Mouse (Mus musculus): ENCODE results near the gene Aqp11. TPM values are rescaled to one million over a fixed set of nuclear protein-coding genes. Genes with fewer than 3 reads are reported as not detected.
A peak's percentile ranks its signal among the peaks of the same experiment; 100 is the strongest.

Aqp11 gene
- total RNA-seq, 2 experiments from 2014 or later, result 22.4 to 24.4 TPM

DNA sequence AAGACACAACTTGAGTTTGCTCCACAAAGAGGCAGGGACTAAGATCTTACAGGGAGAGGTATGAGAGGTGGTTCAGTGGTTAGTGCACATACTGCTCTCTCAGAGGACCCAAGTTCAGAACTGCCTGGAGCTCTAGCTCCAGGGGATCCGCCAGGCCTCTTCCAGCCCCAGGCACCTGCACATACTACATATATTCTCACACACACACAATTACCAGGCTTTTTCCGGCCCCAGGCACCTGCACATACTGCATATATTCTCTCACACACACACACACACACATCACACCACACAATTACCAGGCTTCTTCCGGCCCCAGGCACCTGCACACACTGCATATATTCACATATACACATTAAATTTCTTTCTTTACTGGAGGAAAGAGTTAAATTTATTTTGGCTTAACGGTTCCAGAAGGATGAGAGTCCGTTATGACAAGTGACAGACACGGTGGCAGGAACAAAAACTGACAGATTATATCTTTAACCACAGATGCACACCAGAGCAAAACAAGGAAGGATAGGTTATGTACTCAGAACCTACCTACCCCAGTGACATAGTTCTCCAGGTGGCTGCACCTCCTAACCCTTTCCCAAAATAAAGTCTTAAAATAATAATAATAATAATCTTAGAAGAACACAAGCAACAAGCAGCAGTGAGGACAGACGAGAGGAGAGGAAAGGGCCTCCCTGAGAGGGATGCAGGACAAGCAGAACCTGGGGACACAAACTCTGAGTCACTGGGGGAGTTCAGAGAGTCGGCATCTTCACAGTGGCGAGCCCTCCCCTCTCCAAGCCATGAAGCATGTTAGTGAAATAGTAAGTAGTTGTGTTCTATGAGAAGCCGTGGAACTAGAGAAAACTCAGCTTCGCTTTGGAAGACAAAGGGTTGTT lies 14.2 kb downstream of the Aqp11 start:
- DNase-seq (ENCODE audit: extremely low spot score in 1 of 2, low spot score in 2 of 2), result no peak
- intact Hi-C loops (cut with DNase I), result no loop called here

DNA sequence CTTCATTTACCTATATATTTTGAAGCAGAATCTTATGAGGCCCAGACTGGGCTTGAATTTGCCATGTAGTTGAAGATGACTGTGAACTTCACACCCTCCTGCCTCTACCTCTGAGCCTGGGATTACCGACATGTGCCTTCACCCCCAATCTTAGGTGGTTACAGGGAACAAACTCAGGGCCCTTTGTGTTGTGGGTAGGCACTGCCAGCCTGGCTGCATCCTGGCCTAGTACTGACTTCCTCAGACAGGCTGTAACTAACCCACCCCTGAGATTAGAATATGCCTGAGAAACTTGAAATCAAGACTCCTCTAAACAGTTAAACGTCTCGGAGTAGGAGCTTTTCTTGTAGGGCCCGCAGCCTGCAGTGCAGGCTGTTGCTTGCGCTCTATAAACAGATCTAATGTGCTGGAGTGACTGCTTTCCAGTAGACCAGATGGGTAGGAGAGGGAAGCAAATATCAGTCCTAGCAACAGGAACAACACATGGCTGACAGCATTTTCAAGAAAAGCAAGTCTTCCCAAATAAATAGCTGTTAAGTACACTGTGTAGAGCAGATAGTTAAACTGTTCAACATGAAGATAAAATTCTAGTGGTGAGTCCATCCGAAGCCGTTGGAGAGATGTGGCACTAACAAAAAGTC lies 15.7 kb downstream of the Aqp11 start:
- DNase-seq (ENCODE audit: extremely low spot score in 1 of 2, low spot score in 2 of 2), result no peak
- intact Hi-C loops (cut with DNase I), result no loop called here

DNA sequence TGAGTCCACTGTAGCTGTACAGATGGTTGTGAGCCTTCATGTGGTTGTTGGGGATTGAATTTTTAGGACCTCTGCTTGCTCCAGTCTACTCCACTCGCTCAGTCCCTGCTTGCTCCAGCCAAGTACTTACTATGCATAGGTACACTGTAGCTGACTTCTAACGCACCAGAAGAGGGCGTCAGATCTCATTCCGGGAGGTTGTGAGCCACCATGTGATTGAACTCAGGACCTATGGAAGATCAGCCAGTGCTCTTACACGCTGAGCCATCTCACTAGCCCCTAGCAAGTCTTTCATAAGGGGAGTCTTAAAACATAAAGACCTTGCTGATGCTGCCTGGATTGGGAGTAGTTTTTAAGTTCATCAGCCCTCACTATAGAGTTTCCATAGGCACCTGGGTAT lies 18.0 kb downstream of the Aqp11 start:
- DNase-seq (ENCODE audit: extremely low spot score in 1 of 2, low spot score in 2 of 2), result no peak
- intact Hi-C loops (cut with DNase I), result no loop called here

DNA sequence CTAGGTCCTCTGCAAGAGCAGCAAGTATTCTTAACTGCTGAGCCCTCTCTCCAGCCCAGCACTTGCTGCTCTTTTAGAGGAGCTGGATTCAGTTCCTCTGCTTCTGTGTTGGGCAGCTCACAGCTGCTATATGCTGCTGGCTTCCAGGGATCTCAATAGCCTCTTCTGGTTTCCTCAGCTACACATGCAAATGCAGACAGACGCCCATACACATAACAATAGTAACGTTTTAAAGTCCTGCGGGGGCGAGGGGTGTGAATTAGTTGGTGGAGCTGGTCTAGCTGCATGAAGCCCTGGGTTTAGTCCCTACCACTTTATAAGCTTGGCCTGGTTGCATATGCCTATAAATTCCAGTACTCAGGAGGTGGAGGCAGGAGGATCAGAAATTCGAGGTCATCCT lies 19.0 kb downstream of the Aqp11 start:
- no peak for DNase-seq (ENCODE audit: extremely low spot score in 1 of 2, low spot score in 2 of 2)

DNA sequence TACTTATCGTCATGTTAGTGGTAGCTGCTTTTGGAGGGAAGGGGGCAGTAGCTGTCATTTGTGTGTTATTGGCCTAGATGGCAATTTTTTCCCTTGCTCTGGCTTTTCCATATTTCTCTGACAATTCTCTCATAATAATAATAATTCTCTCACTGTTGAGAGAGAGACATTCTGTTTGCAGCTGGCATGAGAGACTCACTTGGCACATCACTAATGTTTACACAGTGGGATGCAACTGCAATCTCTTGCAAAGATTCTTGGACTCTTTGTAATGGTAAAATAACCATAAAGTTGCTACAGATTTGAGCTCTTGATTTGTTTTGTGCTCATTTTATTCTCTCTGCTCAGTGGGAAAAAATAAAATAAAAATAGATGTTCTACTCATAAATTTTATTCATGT lies 20.8 kb downstream of the Aqp11 start:
- intact Hi-C loops (cut with DNase I), result no loop called here
- no peak for DNase-seq (ENCODE audit: extremely low spot score in 1 of 2, low spot score in 2 of 2)

More for the DNA sequence above, 19.0 kb downstream of the Aqp11 start:
- intact Hi-C loops (cut with DNase I), result no loop called here

DNA sequence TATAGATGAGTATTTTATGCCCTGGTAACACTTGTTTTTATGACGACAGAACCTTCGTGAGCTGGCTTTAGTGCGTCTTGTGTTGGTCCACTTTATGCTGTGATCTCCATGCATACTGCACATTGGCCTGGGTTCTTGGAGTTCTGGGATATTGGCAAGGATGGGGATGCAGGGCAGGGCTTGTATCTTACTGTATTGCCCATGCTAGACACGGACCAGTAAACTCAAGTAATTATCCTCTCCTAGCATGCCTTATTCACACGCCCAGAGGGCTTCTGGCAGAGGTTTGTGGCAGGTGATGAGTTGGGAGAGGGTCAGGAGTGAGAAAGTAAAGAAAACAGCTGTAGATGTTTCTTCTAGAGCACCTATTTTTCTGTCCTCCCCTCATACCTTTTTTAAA lies 23.4 kb downstream of the Aqp11 start:
- no peak for DNase-seq (ENCODE audit: extremely low spot score in 1 of 2, low spot score in 2 of 2)
- intact Hi-C loops (cut with DNase I), result no loop called here

DNA sequence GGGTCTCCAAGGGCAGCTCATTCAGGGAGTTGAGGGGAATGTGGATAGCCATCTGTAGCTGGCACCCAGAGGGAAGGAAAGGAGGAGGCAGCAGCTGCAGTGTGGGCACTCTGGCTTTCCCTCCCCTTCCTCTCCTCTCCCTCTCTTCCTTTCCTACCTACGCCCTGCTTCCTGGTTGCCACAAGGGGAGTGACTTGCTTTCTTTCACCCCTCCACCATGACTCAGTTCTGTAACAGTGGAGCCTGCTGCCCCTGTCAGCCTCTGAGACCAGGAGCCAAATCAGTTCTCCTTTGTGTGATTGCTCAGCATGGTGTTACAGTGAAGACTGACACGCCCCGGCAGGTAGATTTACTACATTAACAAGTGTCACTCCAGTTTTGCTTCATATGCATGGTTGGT lies 28.9 kb downstream of the Aqp11 start:
- DNase-seq (ENCODE audit: extremely low spot score in 1 of 2, low spot score in 2 of 2), result no peak
- intact Hi-C loops (cut with DNase I), result no loop called here

DNA sequence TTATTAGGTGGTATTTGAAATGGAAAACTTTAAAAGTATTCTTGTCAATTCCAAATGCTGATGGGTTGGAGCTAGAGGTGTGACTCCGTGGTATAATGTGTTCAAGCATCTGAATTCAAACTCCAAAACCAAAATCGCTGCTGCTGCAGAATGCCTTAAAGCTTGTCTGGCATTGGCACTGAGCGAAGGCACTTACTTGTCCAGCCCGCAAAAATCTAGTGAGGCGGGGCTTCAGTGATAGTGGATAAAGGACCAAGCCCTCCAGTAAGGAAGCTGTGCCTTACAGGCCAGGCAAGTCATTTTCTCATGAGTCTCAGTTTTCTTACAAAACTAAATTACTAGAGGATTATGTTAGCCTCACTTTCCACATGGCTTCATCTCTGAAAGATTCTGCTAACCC lies 30.3 kb downstream of the Aqp11 start:
- intact Hi-C loops (cut with DNase I), result no loop called here
- DNase-seq (ENCODE audit: extremely low spot score in 1 of 2, low spot score in 2 of 2), result no peak

DNA sequence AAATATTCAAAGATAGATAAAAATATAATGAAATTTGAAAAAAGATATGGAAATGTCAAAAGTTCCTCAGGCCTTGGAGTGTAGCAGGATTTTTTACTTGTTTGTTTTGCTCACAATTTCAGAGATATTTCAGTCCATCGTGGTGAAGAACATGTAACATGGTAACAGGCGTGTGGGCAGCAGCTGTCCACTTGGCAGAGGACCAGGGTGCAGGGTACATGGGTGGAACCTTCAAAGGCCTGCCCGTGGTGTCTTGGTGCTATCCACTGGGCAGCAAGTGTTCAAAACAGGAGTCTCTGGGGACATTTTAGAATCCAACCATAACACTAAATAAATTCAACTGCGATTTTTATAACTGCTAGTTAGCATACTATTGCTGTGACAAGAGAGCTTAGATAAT lies 31.0 kb downstream of the Aqp11 start:
- intact Hi-C loops (cut with DNase I), result no loop called here
- DNase-seq (ENCODE audit: extremely low spot score in 1 of 2, low spot score in 2 of 2), result no peak

DNA sequence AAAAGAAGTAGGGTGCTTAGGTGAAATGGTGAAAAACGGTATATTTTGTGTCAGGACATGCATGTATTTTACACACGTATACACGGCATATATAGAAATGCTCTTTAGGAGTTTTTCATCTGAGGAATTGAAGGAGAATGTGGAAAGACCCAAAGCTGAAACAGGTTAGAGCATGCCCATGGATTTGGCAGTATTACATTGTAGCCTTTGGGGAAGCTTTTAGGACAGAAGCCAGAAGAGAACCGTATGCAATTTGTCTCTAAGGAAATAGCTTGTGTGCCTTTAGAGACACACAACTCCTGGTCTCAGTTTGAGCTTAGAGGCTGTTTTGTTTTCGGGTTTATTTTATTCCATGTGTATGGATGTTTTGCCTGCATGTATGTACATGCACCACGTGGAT lies 37.0 kb downstream of the Aqp11 start:
- DNase-seq (ENCODE audit: extremely low spot score in 1 of 2, low spot score in 2 of 2), result no peak
- intact Hi-C loops (cut with DNase I), result no loop called here

DNA sequence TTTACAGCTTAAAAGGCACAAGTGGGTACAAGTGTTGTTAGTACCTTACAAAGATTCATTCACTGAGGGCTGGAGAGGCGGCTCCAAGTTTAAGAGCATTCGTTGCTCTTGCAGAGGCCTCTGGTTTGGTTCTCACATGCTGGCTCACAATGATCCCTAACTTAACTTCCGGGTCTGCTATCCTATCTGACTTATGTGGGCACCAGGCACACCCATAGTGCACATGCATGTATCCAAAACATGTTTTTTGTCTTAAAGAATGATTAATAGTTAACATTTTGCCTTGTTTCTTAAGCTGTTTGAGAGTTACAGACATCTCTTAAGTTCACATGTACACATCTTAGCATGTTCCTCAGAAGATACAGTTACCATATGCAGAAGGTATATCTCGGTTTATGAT lies 37.9 kb downstream of the Aqp11 start:
- no peak for DNase-seq (ENCODE audit: extremely low spot score in 1 of 2, low spot score in 2 of 2)

DNA sequence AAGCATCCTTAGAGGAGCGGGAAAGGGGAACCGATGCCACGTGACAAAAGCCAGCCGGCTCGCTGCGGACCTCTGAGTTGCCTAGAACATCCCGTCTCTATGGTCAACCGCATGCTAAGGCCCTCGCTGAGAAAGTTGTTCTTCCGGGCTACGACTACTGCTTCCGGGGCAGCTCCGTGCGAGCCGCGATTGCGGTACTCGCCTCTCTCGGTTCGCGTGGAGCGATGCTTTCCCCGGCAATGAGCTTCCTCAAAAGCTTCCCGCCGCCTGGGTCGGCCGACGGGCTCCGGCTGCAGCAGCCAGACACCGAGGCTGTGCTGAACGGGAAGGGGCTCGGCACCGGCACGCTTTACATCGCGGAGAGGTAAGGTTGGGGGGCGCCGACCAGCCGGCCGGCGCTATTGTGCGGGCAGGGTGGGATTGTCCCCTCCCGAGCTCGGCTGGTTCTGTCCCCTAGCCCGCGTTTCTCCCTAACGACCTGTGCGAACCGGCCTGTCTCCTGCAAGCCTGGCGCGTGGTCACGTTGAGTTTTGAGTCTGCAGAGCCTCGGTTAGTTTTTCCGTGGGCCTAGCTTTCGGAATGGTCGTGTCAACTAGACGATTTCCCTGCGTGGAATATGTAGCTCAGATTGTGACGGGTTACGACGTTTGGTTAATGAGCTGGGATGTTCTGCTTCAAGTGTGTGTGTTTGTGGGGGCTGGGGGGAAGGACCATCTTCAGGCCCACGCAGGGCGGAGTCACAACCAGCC lies 41.4 kb downstream of the Aqp11 start, which contains the start of gene Clns1a:
TSS of gene Clns1a (plus strand) at position 129 of the 749 bp plus-strand sequence.
- peak; percentile 94 for DNase-seq (ENCODE audit: extremely low spot score in 1 of 2, low spot score in 2 of 2)
- intact Hi-C loops (cut with DNase I), result loop anchor here (10.0 kb wide), 1 partner anchor 212 kb away; the partner anchor contains the start of gene Ints4

More for the DNA sequence above, 37.9 kb downstream of the Aqp11 start:
- intact Hi-C loops (cut with DNase I), result no loop called here

DNA sequence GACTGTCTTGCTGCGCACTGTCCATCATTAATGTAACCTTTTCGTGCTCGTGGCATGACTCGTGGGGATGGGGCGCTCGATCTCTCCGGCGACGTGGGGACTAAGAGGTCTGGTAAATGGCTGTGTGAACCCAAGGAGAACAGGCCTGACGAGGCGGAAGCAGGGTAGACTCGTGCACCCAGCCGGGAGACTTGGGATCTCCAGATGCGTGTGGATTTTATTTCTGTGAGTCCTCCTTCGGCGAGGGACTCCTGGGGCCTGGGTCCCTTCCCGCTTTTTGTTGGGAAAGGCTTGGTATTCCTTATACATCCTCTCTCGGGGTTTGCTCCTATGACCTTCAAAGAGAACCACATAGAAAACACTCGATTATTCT lies 42.0 kb downstream of the Aqp11 start:
- intact Hi-C loops (cut with DNase I), result loop anchor here (10.0 kb wide), 1 partner anchor 211 kb away; the partner anchor contains the start of gene Ints4
- peak in 1 of 2 experiments; percentile 54 for DNase-seq (ENCODE audit: extremely low spot score in 1 of 2, low spot score in 2 of 2)

DNA sequence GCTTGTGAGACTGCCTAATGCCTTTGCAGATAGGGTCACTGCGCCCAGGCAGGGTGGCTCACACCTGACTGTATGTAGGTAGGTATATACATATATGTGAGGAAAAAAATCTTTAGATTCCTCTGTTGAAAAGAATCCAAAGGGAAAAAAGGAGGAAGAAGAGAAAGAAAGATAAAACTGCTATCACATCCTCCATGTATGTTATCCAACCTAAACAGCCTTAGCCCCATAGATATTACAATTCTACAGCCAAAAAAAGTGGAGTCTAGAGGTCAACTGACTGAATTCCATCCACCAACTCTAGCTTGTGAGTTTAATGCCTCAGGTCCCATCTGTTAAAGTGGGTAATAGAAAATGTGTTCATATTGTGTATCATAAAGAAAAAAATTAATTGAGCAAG lies 42.6 kb downstream of the Aqp11 start:
- intact Hi-C loops (cut with DNase I), result loop anchor here (10.0 kb wide), 1 partner anchor 211 kb away; the partner anchor contains the start of gene Ints4
- DNase-seq (ENCODE audit: extremely low spot score in 1 of 2, low spot score in 2 of 2), result no peak

DNA sequence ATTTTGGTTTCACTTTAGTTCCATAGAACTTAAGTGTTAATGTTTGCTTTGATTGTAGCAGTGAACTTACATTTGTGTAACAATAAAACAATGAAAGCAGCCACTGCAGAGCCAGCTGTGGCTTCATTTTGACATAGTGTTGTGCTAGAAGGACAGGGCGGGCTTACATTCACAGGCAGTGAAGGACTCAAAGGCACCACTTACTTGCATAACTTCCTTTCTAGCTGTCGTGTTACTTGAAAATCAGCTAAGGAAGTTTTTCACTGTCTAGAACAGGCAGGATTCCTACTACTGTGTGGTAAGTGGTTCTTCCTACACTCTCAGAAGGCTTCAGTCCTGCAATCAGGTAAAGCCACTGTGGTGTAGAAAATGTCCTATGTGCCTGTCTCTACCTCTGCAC lies 50.3 kb downstream of the Aqp11 start:
- DNase-seq (ENCODE audit: extremely low spot score in 1 of 2, low spot score in 2 of 2), result no peak
- intact Hi-C loops (cut with DNase I), result no loop called here

DNA sequence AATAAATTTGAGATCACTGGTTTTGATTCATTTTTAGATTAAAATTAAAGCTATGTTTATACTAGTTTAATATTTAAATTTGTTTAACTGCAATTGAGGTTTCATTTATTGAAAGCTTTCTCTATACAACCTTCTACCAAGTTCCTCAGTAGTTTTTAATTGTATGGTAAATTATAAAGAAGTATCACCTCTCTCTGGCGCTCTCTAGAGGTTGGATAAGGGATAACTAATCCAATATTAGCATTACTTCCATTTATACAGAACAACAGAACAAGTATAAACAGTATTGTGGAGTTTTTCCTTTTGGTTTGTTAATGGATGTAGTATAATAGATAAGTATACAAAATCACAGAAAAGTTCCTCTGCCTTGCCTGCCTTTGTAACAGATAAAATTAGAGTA lies 58.9 kb downstream of the Aqp11 start:
- intact Hi-C loops (cut with DNase I), result loop anchor here (5.0 to 10.0 kb wide), 2 partner anchors 97 to 254 kb away; no protein-coding TSS in a partner anchor
- DNase-seq (ENCODE audit: extremely low spot score in 1 of 2, low spot score in 2 of 2), result no peak

Data from left cerebral cortex, postnatal 10 days (tissue).